Mouse (Mus musculus) macrophage (primary cell): ENCODE data around the gene Zbtb45. TPM values are rescaled to one million over a fixed set of nuclear protein-coding genes. Genes with fewer than 3 reads are reported as not detected.
A peak's percentile ranks its signal among the peaks of the same experiment; 100 is the strongest.

Experiments
- H3K27ac ChIP-seq: fragments of 350-480 bp; formaldehyde crosslinking; 2 replicates; pipeline ENCODE4 v1.9.0; 2021
- H3K36me3 ChIP-seq: fragments of 350-480 bp; formaldehyde crosslinking; 2 replicates; pipeline ENCODE4 v1.9.0; 2021; ENCODE audit errors: inconsistent target
- H3K4me3 ChIP-seq: fragments of 350-480 bp; formaldehyde crosslinking; 2 replicates; pipeline ENCODE4 v1.9.0; 2021; ENCODE audit errors: inconsistent target
- H3K79me2 ChIP-seq: fragments of 350-480 bp; formaldehyde crosslinking; 2 replicates; pipeline ENCODE4 v1.9.0; 2021; ENCODE audit errors: inconsistent target
- WGBS: methylation state at CpG from one replicate; pipeline ENCODE4 v1.1.7; 2026; ENCODE audit warnings: inconsistent platforms; ENCODE audit not compliant: missing documents; 5-methylcytosine and 5-hydroxymethylcytosine counted together
- polyA plus RNA-seq: library from polyadenylated mRNA; stranded (reverse); fragments of 250-400 nt; gene quantifications from 3 replicates; pipeline ENCODE4 v1.2.4, GENCODE M21; 2018; ENCODE audit warnings: inconsistent platforms

The Zbtb45 gene
- polyA plus RNA-seq, 1 experiment from 2014 or later, result 7.4 TPM

- peaks cover 11% of the 10 kb centered on the region; the same call in 1 of the 2 replicates for H3K36me3 ChIP-seq
- H3K79me2 ChIP-seq, result peaks cover 29% of the 10 kb centered on the region
- peak overlapping the region; percentile 55; the same call in 1 of the 2 replicates for H3K4me3 ChIP-seq
- whole genome bisulfite sequencing, result 100% methylated on average over 1 of the region's 1 CpGs
- peak overlapping the region; percentile 93 for H3K27ac ChIP-seq
Measured at GRCm38 (mm10) chr7:13039181-13039580, 29.3 kb upstream of the Zbtb45 start.

- H3K4me3 ChIP-seq, result peak overlapping the region; percentile 55
- H3K79me2 ChIP-seq, result peaks cover 34% of the 10 kb centered on the region
- peaks cover 11% of the 10 kb centered on the region; the same call in 1 of the 2 replicates for H3K36me3 ChIP-seq
- WGBS, result 9% methylated on average over 15 of the region's 15 CpGs
- peak overlapping the region; percentile 93 for H3K27ac ChIP-seq
Measured at GRCm38 (mm10) chr7:13038621-13039169, 28.9 kb upstream of the Zbtb45 start.

- 0% methylated on average over 57 of the region's 65 CpGs for WGBS
- Histone ChIP-seq H3K36me3 (peaks cover 11% of the 10 kb centered on the region; the same call in 1 of the 2 replicates), H3K4me3 (peak within 1 kb of the TSS; percentile 85), H3K27ac (peak within 1 kb of the TSS; percentile 93), H3K79me2 (peaks cover 40% of the 10 kb centered on the region)
Measured at GRCm38 (mm10) chr7:13037901-13038555, 28.2 kb upstream of the Zbtb45 start, which contains the start of gene Ube2m. TSS of gene Ube2m (minus strand) at chr7:13038275.

- 0% methylated on average over 29 of the region's 33 CpGs for WGBS
- Histone ChIP-seq H3K79me2 (peaks cover 47% of the 10 kb centered on the region), H3K4me3 (peak overlapping the region; percentile 85), H3K27ac (peak overlapping the region; percentile 60), H3K36me3 (peaks cover 16% of the 10 kb centered on the region; the same call in 1 of the 2 replicates)
Measured at GRCm38 (mm10) chr7:13037366-13037765, 27.5 kb upstream of the Zbtb45 start.

GRCm38 (mm10) chr7:13036806-13037205, 27.0 kb upstream of the Zbtb45 start:
- Histone ChIP-seq H3K4me3 (peak overlapping the region; percentile 85), H3K27ac (peak overlapping the region; percentile 60), H3K79me2 (peaks cover 51% of the 10 kb centered on the region), H3K36me3 (peaks cover 21% of the 10 kb centered on the region; the same call in 1 of the 2 replicates)
- 44% methylated on average over 4 of the region's 4 CpGs for WGBS

- WGBS, result 80% methylated on average over 16 of the region's 17 CpGs
- H3K36me3 ChIP-seq, result peaks cover 33% of the 10 kb centered on the region; the same call in 1 of the 2 replicates
- H3K27ac ChIP-seq, result peak overlapping the region; percentile 84; the same call in 1 of the 2 replicates
- H3K79me2 ChIP-seq, result peaks cover 51% of the 10 kb centered on the region
- H3K4me3 ChIP-seq, result no peak overlapping the region; the same call in 1 of the 2 replicates
Measured at GRCm38 (mm10) chr7:13035211-13035855, 25.5 kb upstream of the Zbtb45 start.

GRCm38 (mm10) chr7:13034148-13034977, 24.5 kb upstream of the Zbtb45 start, which contains the start of gene Chmp2a:
TSS of gene Chmp2a (minus strand) at chr7:13034807.
- Histone ChIP-seq H3K27ac (peak within 1 kb of the TSS; percentile 84), H3K79me2 (peaks cover 51% of the 10 kb centered on the region), H3K36me3 (peaks cover 43% of the 10 kb centered on the region), H3K4me3 (peak within 1 kb of the TSS; percentile 90)
- WGBS, result under 1% methylated on average over 45 of the region's 45 CpGs

GRCm38 (mm10) chr7:13033451-13034147, 23.8 kb upstream of the Zbtb45 start:
- H3K36me3 ChIP-seq, result peaks cover 51% of the 10 kb centered on the region
- H3K79me2 ChIP-seq, result peaks cover 51% of the 10 kb centered on the region
- peak overlapping the region; percentile 90 for H3K4me3 ChIP-seq
- 44% methylated on average over 13 of the region's 13 CpGs for WGBS
- H3K27ac ChIP-seq, result peak overlapping the region; percentile 84

GRCm38 (mm10) chr7:13032541-13032940, 22.7 kb upstream of the Zbtb45 start:
- Histone ChIP-seq H3K79me2 (peaks cover 56% of the 10 kb centered on the region), H3K4me3 (no peak overlapping the region), H3K36me3 (peaks cover 61% of the 10 kb centered on the region), H3K27ac (no peak overlapping the region)
- 95% methylated on average over 7 of the region's 7 CpGs for WGBS

- peaks cover 57% of the 10 kb centered on the region for H3K79me2 ChIP-seq
- H3K36me3 ChIP-seq, result peaks cover 67% of the 10 kb centered on the region
- H3K27ac ChIP-seq, result no peak overlapping the region
- 84% methylated on average over 2 of the region's 2 CpGs for WGBS
- no peak overlapping the region for H3K4me3 ChIP-seq
Measured at GRCm38 (mm10) chr7:13031983-13032382, 22.1 kb upstream of the Zbtb45 start.

GRCm38 (mm10) chr7:13031069-13031468, 21.2 kb upstream of the Zbtb45 start:
- Histone ChIP-seq H3K79me2 (peaks cover 57% of the 10 kb centered on the region), H3K36me3 (peaks cover 73% of the 10 kb centered on the region), H3K4me3 (no peak overlapping the region), H3K27ac (no peak overlapping the region)
- WGBS, result 85% methylated on average over 5 of the region's 5 CpGs

- Histone ChIP-seq H3K27ac (no peak overlapping the region), H3K36me3 (peaks cover 64% of the 10 kb centered on the region)
- 94% methylated on average over 4 of the region's 4 CpGs for WGBS
Measured at GRCm38 (mm10) chr7:13028986-13029385, 19.2 kb upstream of the Zbtb45 start.

GRCm38 (mm10) chr7:13025511-13026112, 15.8 kb upstream of the Zbtb45 start:
- Histone ChIP-seq H3K4me3 (peak overlapping the region; percentile 62), H3K27ac (0 out of 2 replicates have a peak overlapping the region, but pooled peaks have one; percentile 5), H3K79me2 (peaks cover 33% of the 10 kb centered on the region), H3K36me3 (peaks cover 45% of the 10 kb centered on the region)
- WGBS, result 50% methylated on average over 4 of the region's 4 CpGs

More at GRCm38 (mm10) chr7:13028986-13029385, 19.2 kb upstream of the Zbtb45 start:
- no peak overlapping the region for H3K4me3 ChIP-seq
- H3K79me2 ChIP-seq, result peaks cover 53% of the 10 kb centered on the region
